Mouse (Mus musculus): Measurements from ENCODE around the gene Chml. TPM values are rescaled to one million over a fixed set of nuclear protein-coding genes. Genes with fewer than 3 reads are reported as not detected.

Gene Chml
- total RNA-seq (2014; rRNA removed): 18.2 and 29.4 TPM in 2 replicates
- polyA plus RNA-seq (2015; fragmentation: Nextera tagmentation; extraction: Ambion mirVana): 2.5 and 2.7 TPM in 2 replicates

- peak within 1 kb of the TSS; percentile 83 for H3K27ac ChIP-seq
- ATAC-seq (peak; percentile 97), DNase-seq (ENCODE audit: low spot score) (peak; percentile 99)
- H3K27me3 ChIP-seq (ENCODE audit: insufficient read depth, low read length): no peaks in the 10 kb centered on the region
- no peak for TF ChIP-seq CTCF (IDR thresholded peaks at IDR 0.05; ENCODE audit: low read depth)
- under 1% methylated on average over 64 of the region's 73 CpGs for WGBS
- peak within 1 kb of the TSS; percentile 69 for H3K9ac ChIP-seq (replicated peaks; ENCODE audit: low read length)
- H3K4me3 ChIP-seq (ENCODE audit: low read length): peak within 1 kb of the TSS; percentile 53
- H3K9me3 ChIP-seq (ENCODE audit: low read length): no peaks in the 10 kb centered on the region
- H3K4me1 ChIP-seq (ENCODE audit: insufficient read depth, low read length): 0 out of 2 replicates have a peak, but pooled peaks cover 5% of the 10 kb centered on the region
- peaks cover under 1% of the 10 kb centered on the region; the same call in 1 of the 2 replicates for H3K36me3 ChIP-seq (ENCODE audit: insufficient read depth, low read length)
- H3K4me2 ChIP-seq (ENCODE audit: low read depth, low read length): peak within 1 kb of the TSS; percentile 88
These were observed at the start of gene Chml, which contains the start of gene Opn3 for GRCm38 (mm10) chr1:175692246-175692996. Chml (minus strand) TSS chr1:175692901. Opn3 (minus strand) TSS chr1:175692776.

DNA sequence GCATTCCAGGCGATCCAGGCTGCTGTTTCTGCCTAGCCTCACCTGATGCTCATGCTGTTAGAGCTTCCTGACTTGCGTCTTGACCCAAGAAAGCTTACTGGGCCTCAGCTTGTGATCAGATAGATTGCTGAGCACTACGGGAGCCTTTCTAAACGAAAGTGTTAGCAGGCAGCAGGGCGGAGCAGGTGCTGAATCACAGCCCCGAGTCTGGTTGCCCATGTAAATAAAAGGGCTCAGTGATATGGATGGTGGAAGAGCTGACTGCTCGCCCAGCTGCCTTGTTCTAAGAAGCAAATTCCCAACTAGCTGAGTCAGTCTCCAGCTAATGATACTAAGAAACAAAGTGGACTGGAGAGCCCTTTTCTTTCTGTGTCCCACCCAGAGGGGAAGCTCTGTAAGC is 33.1 kb upstream of the Chml start:
- DNase-seq (ENCODE audit: low spot score) (no peak), ATAC-seq (no peak)
- Histone ChIP-seq H3K4me2 (ENCODE audit: low read depth, low read length) (no peak overlapping the region), H3K9me3 (ENCODE audit: low read length) (no peaks in the 10 kb centered on the region), H3K36me3 (ENCODE audit: insufficient read depth, low read length) (no peaks in the 10 kb centered on the region), H3K9ac (replicated peaks; ENCODE audit: low read length) (no peak overlapping the region), H3K4me3 (ENCODE audit: low read length) (no peak overlapping the region), H3K27ac (no peak overlapping the region), H3K4me1 (ENCODE audit: insufficient read depth, low read length) (0 out of 2 replicates have a peak, but pooled peaks cover 6% of the 10 kb centered on the region), H3K27me3 (ENCODE audit: insufficient read depth, low read length) (no peaks in the 10 kb centered on the region)
- 43% methylated on average over 7 of the region's 7 CpGs for WGBS
- TF ChIP-seq CTCF (IDR thresholded peaks at IDR 0.05; ENCODE audit: low read depth): no peak

GRCm38 (mm10) chr1:175716832-175717231 is 24.1 kb upstream of the Chml start:
- no peak overlapping the region for H3K9ac ChIP-seq (replicated peaks; ENCODE audit: low read length)
- no peaks in the 10 kb centered on the region for H3K4me1 ChIP-seq (ENCODE audit: insufficient read depth, low read length)
- no peak overlapping the region for H3K4me2 ChIP-seq (ENCODE audit: low read depth, low read length)
- ATAC-seq (no peak), DNase-seq (ENCODE audit: low spot score) (no peak)
- TF ChIP-seq CTCF (IDR thresholded peaks at IDR 0.05; ENCODE audit: low read depth): no peak
- no peak overlapping the region for H3K4me3 ChIP-seq (ENCODE audit: low read length)
- no peaks in the 10 kb centered on the region for H3K9me3 ChIP-seq (ENCODE audit: low read length)
- WGBS: 95% methylated on average over 9 of the region's 9 CpGs
- H3K27ac ChIP-seq: no peak overlapping the region
- no peaks in the 10 kb centered on the region for H3K36me3 ChIP-seq (ENCODE audit: insufficient read depth, low read length)
- H3K27me3 ChIP-seq (ENCODE audit: insufficient read depth, low read length): no peaks in the 10 kb centered on the region

GRCm38 (mm10) chr1:175712338-175712909 is 19.7 kb upstream of the Chml start:
- no peak for TF ChIP-seq CTCF (IDR thresholded peaks at IDR 0.05; ENCODE audit: low read depth)
- H3K4me2 ChIP-seq (ENCODE audit: low read depth, low read length): no peak overlapping the region
- ATAC-seq (no peak), DNase-seq (ENCODE audit: low spot score) (no peak)
- WGBS: 68% methylated on average over 11 of the region's 11 CpGs
- no peaks in the 10 kb centered on the region for H3K9me3 ChIP-seq (ENCODE audit: low read length)
- no peaks in the 10 kb centered on the region for H3K4me1 ChIP-seq (ENCODE audit: insufficient read depth, low read length)
- H3K36me3 ChIP-seq (ENCODE audit: insufficient read depth, low read length): no peaks in the 10 kb centered on the region
- H3K27me3 ChIP-seq (ENCODE audit: insufficient read depth, low read length): no peaks in the 10 kb centered on the region
- no peak overlapping the region for H3K9ac ChIP-seq (replicated peaks; ENCODE audit: low read length)
- no peak overlapping the region for H3K4me3 ChIP-seq (ENCODE audit: low read length)
- H3K27ac ChIP-seq: no peak overlapping the region

- Histone ChIP-seq H3K27ac (no peak overlapping the region), H3K4me1 (ENCODE audit: insufficient read depth, low read length) (no peaks in the 10 kb centered on the region), H3K4me3 (ENCODE audit: low read length) (no peak overlapping the region), H3K27me3 (ENCODE audit: insufficient read depth, low read length) (no peaks in the 10 kb centered on the region), H3K36me3 (ENCODE audit: insufficient read depth, low read length) (no peaks in the 10 kb centered on the region), H3K4me2 (ENCODE audit: low read depth, low read length) (no peak overlapping the region), H3K9ac (replicated peaks; ENCODE audit: low read length) (no peak overlapping the region), H3K9me3 (ENCODE audit: low read length) (no peaks in the 10 kb centered on the region)
- no peak for ATAC-seq
- DNase-seq (ENCODE audit: low spot score): no peak
- TF ChIP-seq CTCF (IDR thresholded peaks at IDR 0.05; ENCODE audit: low read depth): no peak
These were observed 15.3 kb upstream of the Chml start for GRCm38 (mm10) chr1:175708013-175708412.

- TF ChIP-seq CTCF (IDR thresholded peaks at IDR 0.05; ENCODE audit: low read depth): no peak
- Histone ChIP-seq H3K4me3 (ENCODE audit: low read length) (no peak overlapping the region), H3K27me3 (ENCODE audit: insufficient read depth, low read length) (no peaks in the 10 kb centered on the region), H3K36me3 (ENCODE audit: insufficient read depth, low read length) (no peaks in the 10 kb centered on the region), H3K4me1 (ENCODE audit: insufficient read depth, low read length) (no peaks in the 10 kb centered on the region), H3K27ac (no peak overlapping the region), H3K9me3 (ENCODE audit: low read length) (no peaks in the 10 kb centered on the region), H3K4me2 (ENCODE audit: low read depth, low read length) (no peak overlapping the region), H3K9ac (replicated peaks; ENCODE audit: low read length) (no peak overlapping the region)
- WGBS: 72% methylated on average over 5 of the region's 5 CpGs
- ATAC-seq: no peak
- no peak for DNase-seq (ENCODE audit: low spot score)
These were observed 14.9 kb upstream of the Chml start for GRCm38 (mm10) chr1:175707599-175707998.

DNA sequence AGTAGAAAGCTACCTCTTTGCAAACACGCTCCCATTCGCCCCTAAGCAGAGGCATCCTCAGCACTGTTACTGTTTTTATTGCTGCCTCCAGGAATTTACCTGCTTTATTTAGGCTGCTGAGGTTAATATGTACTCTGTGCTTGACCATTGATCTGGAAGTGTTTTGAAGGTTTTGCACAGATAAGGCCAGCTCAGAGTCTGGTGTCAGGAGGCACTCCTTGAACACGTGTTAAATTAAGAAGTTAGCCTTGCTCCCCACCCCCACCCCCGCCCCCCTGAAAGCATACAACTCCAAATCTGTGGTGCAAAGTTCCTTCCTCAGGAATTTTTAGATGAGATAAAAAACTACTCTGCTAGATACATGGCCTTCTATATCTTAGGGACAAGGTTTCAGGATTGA is 8.4 kb upstream of the Chml start:
- TF ChIP-seq CTCF (IDR thresholded peaks at IDR 0.05; ENCODE audit: low read depth): no peak

More for the DNA sequence above, 8.4 kb upstream of the Chml start:
- no peak overlapping the region for H3K4me3 ChIP-seq (ENCODE audit: low read length)
- H3K27me3 ChIP-seq (ENCODE audit: insufficient read depth, low read length): no peaks in the 10 kb centered on the region
- ATAC-seq: no peak
- no peak overlapping the region for H3K9ac ChIP-seq (replicated peaks; ENCODE audit: low read length)
- no peaks in the 10 kb centered on the region for H3K36me3 ChIP-seq (ENCODE audit: insufficient read depth, low read length)
- H3K9me3 ChIP-seq (ENCODE audit: low read length): no peaks in the 10 kb centered on the region
- DNase-seq (ENCODE audit: low spot score): no peak
- no peak overlapping the region for H3K27ac ChIP-seq
- WGBS: 79% methylated on average over 4 of the region's 4 CpGs
- H3K4me1 ChIP-seq (ENCODE audit: insufficient read depth, low read length): no peaks in the 10 kb centered on the region
- no peak overlapping the region for H3K4me2 ChIP-seq (ENCODE audit: low read depth, low read length)
